Mouse (Mus musculus) heart, postnatal 36 days (tissue): ENCODE results near the gene 4930442H23Rik. TPM values are rescaled to one million over a fixed set of nuclear protein-coding genes. Genes with fewer than 3 reads are reported as not detected.

Experiments used
- DNase-seq, 2 experiments: peaks; one replicate each; pipeline ENCODE4 v3.0.0; 2021 to 2022
- intact Hi-C: fragments of 180-260 bp; cut with DNase I; formaldehyde crosslinking; loops from one replicate; pipeline ENCODE4 v1.15.1; 2025
- total RNA-seq, 2 experiments: library from RNA; stranded (reverse); gene quantifications; 2 replicates each; pipeline ENCODE4 v1.2.3; 2021

The 4930442H23Rik gene
- total RNA-seq, 2 experiments from 2014 or later: not detected

DNA sequence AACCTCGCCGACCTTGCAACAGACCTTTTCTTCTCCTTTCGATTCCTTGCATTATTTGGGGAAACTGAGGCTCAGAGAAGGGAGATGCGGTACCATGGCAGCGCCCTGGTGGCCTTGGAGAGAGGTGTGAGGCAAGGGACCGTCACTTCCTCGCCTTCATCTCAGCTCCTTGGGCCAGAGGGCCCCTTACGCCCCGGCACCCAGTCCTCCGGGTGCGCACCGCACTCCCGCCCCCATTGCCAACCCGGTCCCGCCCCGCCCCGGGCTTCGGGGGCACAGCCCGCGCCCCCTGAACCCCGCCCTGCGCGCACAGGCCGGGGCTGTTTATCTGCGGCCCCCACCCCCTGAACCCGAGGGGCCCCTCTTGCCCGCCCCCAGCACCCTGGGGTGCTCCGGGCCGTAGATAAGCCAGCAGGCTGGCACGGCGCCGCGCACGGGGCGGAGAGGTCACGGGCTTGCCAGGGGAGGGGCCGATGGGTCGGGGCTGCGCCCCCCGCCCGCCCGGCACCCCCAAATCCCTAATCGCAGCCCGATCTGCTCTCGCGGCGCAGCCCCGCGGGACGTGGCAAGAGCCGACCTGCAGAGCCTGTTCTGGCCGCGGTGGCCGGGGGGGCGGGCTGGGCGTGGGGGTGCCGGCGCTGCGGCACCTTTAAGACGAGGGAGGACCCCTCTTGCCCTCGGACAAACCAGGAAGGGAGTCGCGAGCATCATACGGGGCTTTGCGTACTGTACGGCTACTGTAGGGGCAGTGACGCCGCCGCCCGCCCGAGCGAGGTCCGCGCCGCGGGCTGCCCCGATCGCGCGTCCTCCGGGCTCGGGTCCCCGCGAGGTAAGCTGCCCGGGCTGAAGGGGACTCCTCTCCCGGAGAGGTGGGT is 47.6 kb downstream of the 4930442H23Rik start:
- DNase-seq: peak; percentile 81 to 84
- intact Hi-C loops: loop anchor here (5.0 kb wide), 1 partner anchor 41 kb away; the partner anchor contains the start of gene Eef2

- peak in 1 of 2 experiments; percentile 61 for DNase-seq
- intact Hi-C loops: loop anchor here (5.0 kb wide), 1 partner anchor 42 kb away; the partner anchor contains the start of gene Eef2
Observed at GRCm38 (mm10) chr10:81134966-81135681, 48.5 kb downstream of the 4930442H23Rik start, which contains the start of gene Zbtb7a. Gene Zbtb7a, plus strand, starts transcription at chr10:81135220.

- DNase-seq: peak; percentile 74 to 76
- intact Hi-C loops: no loop called here
Observed at GRCm38 (mm10) chr10:81134181-81134587, 49.5 kb downstream of the 4930442H23Rik start.

Other genes with a start within 250 kb of the 4930442H23Rik start
- gene Gng7, start 168.9 kb downstream of the 4930442H23Rik start, total RNA-seq: under 1 TPM; 0.22 to 0.67 TPM
- gene Diras1, start 158.2 kb downstream of the 4930442H23Rik start, total RNA-seq: not detected
- gene Slc39a3, start 146.4 kb downstream of the 4930442H23Rik start, total RNA-seq: 10 to 100 TPM; 14.5 to 14.6 TPM
- gene Sgta, start 123.7 kb downstream of the 4930442H23Rik start, total RNA-seq: 10 to 100 TPM; 96.1 to 99.9 TPM
- 10 to 100 TPM; 11.9 to 13.1 TPM for gene Thop1, start 113.8 kb downstream of the 4930442H23Rik start, total RNA-seq
- 1 to 10 TPM in 1 of 2 experiments, under 1 TPM in 1; 0.95 to 1.1 TPM for gene Creb3l3, start 85.0 kb downstream of the 4930442H23Rik start, total RNA-seq
- gene Map2k2, start 77.9 kb downstream of the 4930442H23Rik start, total RNA-seq: 100 to 1,000 TPM; 113 to 125 TPM
- gene Zbtb7a, start 48.6 kb downstream of the 4930442H23Rik start, total RNA-seq: 10 to 100 TPM; 37.9 to 39.5 TPM
- gene Pias4, start 15.9 kb downstream of the 4930442H23Rik start, total RNA-seq: 10 to 100 TPM; 14.0 to 17.1 TPM
- gene Eef2, start 7.2 kb downstream of the 4930442H23Rik start, total RNA-seq: 1,000 to 10,000 TPM; 1,005 to 1,085 TPM
- gene Dapk3, start 844 bp downstream of the 4930442H23Rik start, total RNA-seq: 10 to 100 TPM; 31.0 to 31.3 TPM
- gene Nmrk2, start 18.2 kb upstream of the 4930442H23Rik start, total RNA-seq: 1 to 10 TPM; 7.8 to 7.9 TPM
- gene Atcay, start 47.0 kb upstream of the 4930442H23Rik start, total RNA-seq: under 1 TPM in 1 of 2 experiments, not detected in 1; 0.11 TPM
- 1 to 10 TPM; 2.5 to 3.6 TPM for gene Zfr2, start 49.3 kb upstream of the 4930442H23Rik start, total RNA-seq
- gene Matk, start 69.1 kb upstream of the 4930442H23Rik start, total RNA-seq: under 1 TPM; 0.39 to 0.41 TPM
- 10 to 100 TPM; 95.2 to 97.4 TPM for gene Mrpl54, start 83.1 kb upstream of the 4930442H23Rik start, total RNA-seq
- 100 to 1,000 TPM; 102 to 108 TPM for gene Apba3, start 83.1 kb upstream of the 4930442H23Rik start, total RNA-seq
- under 1 TPM in 1 of 2 experiments, not detected in 1; 0.19 TPM for gene Tjp3, start 107.7 kb upstream of the 4930442H23Rik start, total RNA-seq
- gene Pip5k1c, start 109.1 kb upstream of the 4930442H23Rik start, total RNA-seq: 10 to 100 TPM; 31.5 to 33.3 TPM
- gene Cactin, start 137.3 kb upstream of the 4930442H23Rik start, total RNA-seq: 10 to 100 TPM; 13.2 to 17.4 TPM
- gene Tbxa2r, start 144.9 kb upstream of the 4930442H23Rik start, total RNA-seq: 1 to 10 TPM; 5.0 to 5.4 TPM
- 1 to 10 TPM; 5.9 TPM for gene Gipc3, start 159.4 kb upstream of the 4930442H23Rik start, total RNA-seq
- gene Hmg20b, start 166.6 kb upstream of the 4930442H23Rik start, total RNA-seq: 10 to 100 TPM; 60.4 to 67.1 TPM
- gene Mfsd12, start 173.6 kb upstream of the 4930442H23Rik start, total RNA-seq: 10 to 100 TPM; 11.7 to 12.5 TPM
- under 1 TPM; 0.31 to 0.81 TPM for gene 4930404N11Rik, start 182.0 kb upstream of the 4930442H23Rik start, total RNA-seq
- gene Fzr1, start 194.7 kb upstream of the 4930442H23Rik start, total RNA-seq: 10 to 100 TPM; 27.8 to 29.4 TPM
- 10 to 100 TPM; 50.3 to 52.2 TPM for gene Dohh, start 200.6 kb upstream of the 4930442H23Rik start, total RNA-seq
- 1 to 10 TPM; 1.1 to 2.0 TPM for gene Gm48551, start 200.6 kb upstream of the 4930442H23Rik start, total RNA-seq
- gene Gm48552, start 205.2 kb upstream of the 4930442H23Rik start, total RNA-seq: under 1 TPM in 1 of 2 experiments, not detected in 1; 0.62 TPM
- 1 to 10 TPM; 2.2 to 2.4 TPM for gene Smim24, start 209.2 kb upstream of the 4930442H23Rik start, total RNA-seq